Mouse (Mus musculus): ENCODE measurements around the gene Ubxn10. TPM values are rescaled to one million over a fixed set of nuclear protein-coding genes. Genes with fewer than 3 reads are reported as not detected.

Ubxn10 gene
- total and polyA plus RNA-seq, 2 experiments from 2014 or later, result 3.5 to 5.6 TPM

DNA sequence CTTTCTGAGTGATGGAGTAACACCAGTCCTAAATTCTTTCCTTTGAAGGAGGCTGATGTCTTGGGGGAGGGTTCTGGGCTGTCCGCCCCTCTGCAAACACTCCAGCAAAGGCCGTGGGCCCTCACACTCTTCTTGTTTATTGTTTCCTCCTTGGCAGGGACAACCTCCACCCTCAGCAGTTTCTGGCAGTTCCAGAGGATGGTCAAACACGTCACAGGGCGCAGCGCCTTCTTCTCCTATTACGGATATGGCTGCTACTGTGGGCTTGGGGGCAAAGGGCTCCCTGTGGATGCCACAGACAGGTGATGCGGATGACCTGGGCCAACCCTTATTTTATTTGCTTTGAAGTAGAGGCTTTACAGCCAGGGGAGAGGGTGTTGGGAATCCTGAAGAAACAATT, 2.9 kb downstream of the Ubxn10 start:
- Histone ChIP-seq H3K4me3 (ENCODE audit: low read depth, low read length) (no peak overlapping the region), H3K9ac (no peak overlapping the region), H3K4me2 (ENCODE audit: low read depth) (no peak overlapping the region), H3K4me1 (ENCODE audit: insufficient read depth) (0 out of 2 replicates have a peak, but pooled peaks cover 3% of the 10 kb centered on the region), H3K27ac (ENCODE audit: low read depth, low read length) (no peak overlapping the region), H3K27me3 (ENCODE audit: insufficient read depth, low read length) (no peaks in the 10 kb centered on the region), H3K36me3 (ENCODE audit: insufficient read depth) (no peaks in the 10 kb centered on the region), H3K9me3 (ENCODE audit: low read length) (no peaks in the 10 kb centered on the region)
- 82% methylated on average over 7 of the region's 7 CpGs for whole genome bisulfite sequencing
- no peak for TF ChIP-seq CTCF (IDR thresholded peaks at IDR 0.05; ENCODE audit: low read depth)
- ATAC-seq (no peak), DNase-seq (no peak)

DNA sequence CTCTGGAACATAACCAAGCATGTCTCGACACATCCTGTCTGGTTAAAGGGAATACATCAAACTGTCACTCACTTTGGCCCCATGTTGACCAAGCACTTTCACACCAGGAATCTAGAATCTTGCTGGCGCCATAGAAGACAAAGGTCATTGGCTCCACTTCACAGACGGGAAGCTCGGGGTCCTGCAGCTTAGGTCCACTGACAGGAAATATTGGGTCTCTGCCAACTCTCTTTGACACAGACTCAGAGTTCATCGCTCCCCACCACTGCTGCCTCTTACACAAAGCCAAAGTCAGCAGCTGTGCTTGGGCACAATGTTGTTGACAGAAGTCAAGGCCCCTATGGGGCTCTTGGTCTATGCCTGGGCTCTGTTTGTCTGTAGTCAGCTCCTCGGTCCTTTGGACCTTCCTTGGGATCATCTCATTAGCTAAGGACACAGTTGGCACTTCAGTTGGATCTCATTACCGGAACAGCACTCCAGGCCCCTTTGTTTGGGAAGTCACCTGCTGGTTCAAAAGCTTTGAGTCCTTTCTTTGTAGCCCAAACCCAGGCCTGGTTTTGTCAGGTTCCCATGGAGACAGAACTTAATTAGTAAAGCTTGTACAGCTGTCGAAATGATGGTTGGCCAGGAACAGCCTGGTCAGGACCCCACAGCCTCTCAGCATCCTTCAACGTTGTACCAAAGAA, 7.8 kb downstream of the Ubxn10 start:
- ATAC-seq, result peak; percentile 55
- 18% methylated on average over 9 of the region's 9 CpGs for WGBS

DNA sequence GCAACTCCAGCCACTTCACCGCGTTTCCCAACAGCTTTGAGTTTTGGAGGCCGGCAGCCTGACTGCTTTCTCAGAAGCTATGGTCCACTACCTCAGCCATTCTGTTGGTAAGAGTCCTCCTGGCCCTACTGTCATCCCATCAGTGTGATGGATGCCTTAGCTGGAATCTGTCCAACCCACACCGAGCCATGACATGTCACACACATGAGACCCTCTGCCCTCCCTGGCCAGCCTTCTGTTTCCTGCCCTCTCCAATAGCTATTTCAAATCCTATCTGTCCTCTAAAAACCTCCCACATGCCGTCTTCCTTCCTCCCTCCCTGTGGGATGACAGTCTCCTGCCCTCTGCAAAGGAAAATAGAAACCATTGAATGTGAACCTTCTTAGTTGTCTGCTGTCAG, 11.2 kb downstream of the Ubxn10 start:
- H3K4me3 ChIP-seq (ENCODE audit: low read depth, low read length), result no peak overlapping the region
- H3K4me1 ChIP-seq (ENCODE audit: insufficient read depth), result peaks cover 22% of the 10 kb centered on the region; the same call in 1 of the 2 replicates
- ATAC-seq (no peak), DNase-seq (no peak)
- WGBS, result 86% methylated on average over 5 of the region's 5 CpGs
- H3K36me3 ChIP-seq (ENCODE audit: insufficient read depth), result no peaks in the 10 kb centered on the region
- no peak overlapping the region for H3K9ac ChIP-seq
- H3K9me3 ChIP-seq (ENCODE audit: low read length), result no peaks in the 10 kb centered on the region
- H3K27me3 ChIP-seq (ENCODE audit: insufficient read depth, low read length), result no peaks in the 10 kb centered on the region
- no peak overlapping the region for H3K4me2 ChIP-seq (ENCODE audit: low read depth)
- H3K27ac ChIP-seq (ENCODE audit: low read depth, low read length), result no peak overlapping the region
- TF ChIP-seq CTCF (IDR thresholded peaks at IDR 0.05; ENCODE audit: low read depth), result no peak

More for the DNA sequence above, 7.8 kb downstream of the Ubxn10 start:
- H3K27ac ChIP-seq (ENCODE audit: low read depth, low read length), result no peak overlapping the region
- no peak overlapping the region for H3K4me2 ChIP-seq (ENCODE audit: low read depth)
- H3K9ac ChIP-seq, result no peak overlapping the region
- H3K4me1 ChIP-seq (ENCODE audit: insufficient read depth), result peaks cover 17% of the 10 kb centered on the region; the same call in 1 of the 2 replicates
- DNase-seq, result peak; percentile 48
- TF ChIP-seq CTCF (IDR thresholded peaks at IDR 0.05; ENCODE audit: low read depth), result no peak
- H3K27me3 ChIP-seq (ENCODE audit: insufficient read depth, low read length), result no peaks in the 10 kb centered on the region
- no peaks in the 10 kb centered on the region for H3K36me3 ChIP-seq (ENCODE audit: insufficient read depth)
- no peak overlapping the region for H3K4me3 ChIP-seq (ENCODE audit: low read depth, low read length)
- no peaks in the 10 kb centered on the region for H3K9me3 ChIP-seq (ENCODE audit: low read length)

DNA sequence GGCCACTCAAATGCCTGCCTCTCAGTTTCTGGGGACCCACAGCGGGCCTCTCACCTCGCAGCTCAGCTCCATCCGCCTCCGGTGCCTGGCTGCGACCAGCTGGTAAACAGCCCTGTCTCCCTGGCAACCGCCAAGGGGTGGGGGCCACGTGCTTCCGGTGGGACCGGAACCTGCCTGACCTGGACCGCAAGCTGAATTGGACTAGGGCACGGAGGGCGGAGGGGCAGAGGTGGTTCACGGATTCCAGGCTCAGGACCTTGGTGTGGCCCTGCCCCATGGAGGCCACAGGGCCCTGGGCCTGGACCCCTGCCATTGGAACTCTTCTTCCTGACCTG, 11.9 kb downstream of the Ubxn10 start:
- H3K4me2 ChIP-seq (ENCODE audit: low read depth), result peak overlapping the region; percentile 36
- DNase-seq, result peak; percentile 65
- H3K9me3 ChIP-seq (ENCODE audit: low read length), result no peaks in the 10 kb centered on the region
- 0 out of 2 replicates have a peak overlapping the region, but pooled peaks have one; percentile 15 for H3K9ac ChIP-seq
- peak; percentile 79 for ATAC-seq
- WGBS, result 4% methylated on average over 13 of the region's 13 CpGs
- peak overlapping the region; percentile 12 for H3K4me3 ChIP-seq (ENCODE audit: low read depth, low read length)
- H3K4me1 ChIP-seq (ENCODE audit: insufficient read depth), result peaks cover 22% of the 10 kb centered on the region; the same call in 1 of the 2 replicates
- no peak for TF ChIP-seq CTCF (IDR thresholded peaks at IDR 0.05; ENCODE audit: low read depth)
- H3K27ac ChIP-seq (ENCODE audit: low read depth, low read length), result no peak overlapping the region
- no peaks in the 10 kb centered on the region for H3K27me3 ChIP-seq (ENCODE audit: insufficient read depth, low read length)
- H3K36me3 ChIP-seq (ENCODE audit: insufficient read depth), result no peaks in the 10 kb centered on the region

DNA sequence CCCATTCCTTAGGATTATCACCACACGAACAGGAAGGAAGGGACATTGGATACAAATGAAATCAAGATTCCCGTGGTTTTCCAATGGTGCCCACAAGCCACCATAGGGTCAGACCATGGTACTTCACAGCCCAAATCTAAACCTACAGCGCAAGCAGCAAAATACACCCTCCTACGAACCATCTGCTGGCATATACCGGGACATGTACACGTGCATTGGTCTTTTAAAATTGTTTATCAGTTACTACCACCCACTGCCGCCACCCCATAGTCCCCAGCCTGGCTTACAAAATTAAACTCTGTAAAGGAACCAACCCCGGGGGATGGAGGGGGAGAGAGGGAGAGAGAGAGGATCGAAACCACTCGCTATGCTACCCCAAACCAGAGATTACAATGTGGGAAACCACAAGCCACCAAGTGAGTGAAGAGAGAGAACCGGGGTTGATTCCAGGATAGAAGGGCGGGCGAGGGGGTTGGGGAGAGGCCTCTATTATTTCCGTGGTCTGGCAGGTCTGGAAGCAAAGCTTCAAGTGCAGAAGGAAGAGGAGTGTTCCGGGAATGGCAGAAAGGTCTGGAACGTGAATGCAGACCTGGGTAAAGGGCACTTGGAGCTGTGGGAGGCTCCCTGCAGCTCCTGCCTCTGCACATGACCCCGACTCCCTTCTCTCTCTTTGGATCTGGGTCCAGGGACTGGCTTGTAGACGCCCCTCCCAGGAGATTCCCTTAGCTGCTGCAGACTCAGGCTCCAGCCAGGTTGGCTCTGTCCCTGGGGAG, 12.4 kb downstream of the Ubxn10 start, which contains the start of gene Pla2g2c:
TSS of gene Pla2g2c (plus strand) at position 439 of the 773 bp plus-strand sequence.
- DNase-seq (no peak), ATAC-seq (no peak; the same call in 1 of the 2 replicates)
- H3K27me3 ChIP-seq (ENCODE audit: insufficient read depth, low read length), result no peaks in the 10 kb centered on the region
- 0 out of 2 replicates have a peak within 1 kb of the TSS, but pooled peaks have one; percentile 15 for H3K9ac ChIP-seq
- TF ChIP-seq CTCF (IDR thresholded peaks at IDR 0.05; ENCODE audit: low read depth), result no peak
- peak within 1 kb of the TSS; percentile 36 for H3K4me2 ChIP-seq (ENCODE audit: low read depth)
- H3K4me3 ChIP-seq (ENCODE audit: low read depth, low read length), result peak within 1 kb of the TSS; percentile 12
- H3K4me1 ChIP-seq (ENCODE audit: insufficient read depth), result peaks cover 22% of the 10 kb centered on the region; the same call in 1 of the 2 replicates
- WGBS, result 51% methylated on average over 18 of the region's 18 CpGs
- peak within 1 kb of the TSS; percentile 21; the same call in 1 of the 2 replicates for H3K27ac ChIP-seq (ENCODE audit: low read depth, low read length)
- H3K9me3 ChIP-seq (ENCODE audit: low read length), result no peaks in the 10 kb centered on the region
- no peaks in the 10 kb centered on the region for H3K36me3 ChIP-seq (ENCODE audit: insufficient read depth)

DNA sequence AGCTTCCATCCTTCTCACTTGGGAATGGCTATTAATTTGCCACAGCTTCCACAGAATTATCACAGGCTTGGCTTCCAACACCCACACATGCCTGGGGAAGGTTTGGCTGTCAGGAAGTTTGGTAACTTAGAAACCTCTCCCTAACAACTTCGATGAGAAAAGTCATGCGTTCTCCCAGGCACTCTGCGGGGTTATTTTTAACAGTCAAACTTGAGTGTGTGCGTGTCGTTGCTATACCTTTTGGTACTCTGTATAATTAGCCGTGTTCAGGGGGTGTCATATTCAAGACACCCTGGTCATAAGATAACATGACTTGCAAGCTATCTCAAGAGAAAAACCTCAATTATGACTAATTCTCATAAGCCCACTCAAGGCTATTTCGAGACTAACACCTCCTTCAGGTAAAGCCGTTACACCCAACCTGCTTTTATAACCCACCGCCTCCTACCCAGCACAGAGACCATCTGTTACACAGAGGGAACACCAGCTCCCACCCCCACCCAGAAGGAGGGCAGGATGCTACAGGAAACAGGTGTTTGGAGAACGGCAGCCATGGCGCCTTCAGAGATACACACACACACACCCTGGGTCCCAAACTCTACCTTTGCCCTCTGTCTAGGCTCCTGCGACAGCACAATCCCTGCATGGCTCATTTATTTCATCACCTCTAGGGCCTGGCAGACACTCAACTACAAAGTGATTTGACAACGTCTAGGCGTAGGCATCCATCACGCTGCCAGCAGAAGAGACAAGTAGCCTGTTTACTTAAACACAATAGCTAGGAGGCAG, 13.3 kb downstream of the Ubxn10 start:
- no peaks in the 10 kb centered on the region for H3K27me3 ChIP-seq (ENCODE audit: insufficient read depth, low read length)
- H3K4me1 ChIP-seq (ENCODE audit: insufficient read depth), result peaks cover 17% of the 10 kb centered on the region; the same call in 1 of the 2 replicates
- H3K4me3 ChIP-seq (ENCODE audit: low read depth, low read length), result no peak overlapping the region
- DNase-seq (no peak), ATAC-seq (no peak)
- no peak for TF ChIP-seq CTCF (IDR thresholded peaks at IDR 0.05; ENCODE audit: low read depth)
- no peak overlapping the region for H3K4me2 ChIP-seq (ENCODE audit: low read depth)
- WGBS, result 54% methylated on average over 15 of the region's 15 CpGs
- H3K27ac ChIP-seq (ENCODE audit: low read depth, low read length), result peak overlapping the region; percentile 21; the same call in 1 of the 2 replicates
- H3K9me3 ChIP-seq (ENCODE audit: low read length), result no peaks in the 10 kb centered on the region
- no peaks in the 10 kb centered on the region for H3K36me3 ChIP-seq (ENCODE audit: insufficient read depth)
- no peak overlapping the region for H3K9ac ChIP-seq

All from forebrain, postnatal 0 days (tissue).